Mouse (Mus musculus) erythroblast, embryonic 14.5 days (primary cell): Measurements from ENCODE around the gene Ltbp1.

Experiments
- GATA1 ChIP-seq: IDR thresholded peaks from 2 replicates; pipeline ENCODE4 v1.6.1; 2012; ENCODE audit warnings: low read length, inconsistent platforms, mixed read lengths
- TAL1 ChIP-seq: IDR thresholded peaks from 3 replicates; pipeline ENCODE4 v1.6.1; 2012; ENCODE audit warnings: low read length, inconsistent platforms, mixed read lengths

GRCm38 (mm10) chr17:75305714-75306113 lies 300.3 kb downstream of the Ltbp1 start:
- TF ChIP-seq GATA1 (no peak), TAL1 (no peak)
